Mouse (Mus musculus) bone marrow macrophage, adult 2 months (primary cell): ENCODE results near the gene Insyn1.

ENCODE experiments used
- CTCF ChIP-seq: IDR thresholded peaks from 2 replicates; pipeline ENCODE4 v1.5.1; 2012; ENCODE audit warnings: low read depth, mild to moderate bottlenecking, low read length, moderate library complexity
- POLR2A ChIP-seq: IDR thresholded peaks from 2 replicates; pipeline ENCODE4 v1.6.1; 2012; ENCODE audit warnings: mild to moderate bottlenecking, low read depth, low read length, borderline replicate concordance

DNA sequence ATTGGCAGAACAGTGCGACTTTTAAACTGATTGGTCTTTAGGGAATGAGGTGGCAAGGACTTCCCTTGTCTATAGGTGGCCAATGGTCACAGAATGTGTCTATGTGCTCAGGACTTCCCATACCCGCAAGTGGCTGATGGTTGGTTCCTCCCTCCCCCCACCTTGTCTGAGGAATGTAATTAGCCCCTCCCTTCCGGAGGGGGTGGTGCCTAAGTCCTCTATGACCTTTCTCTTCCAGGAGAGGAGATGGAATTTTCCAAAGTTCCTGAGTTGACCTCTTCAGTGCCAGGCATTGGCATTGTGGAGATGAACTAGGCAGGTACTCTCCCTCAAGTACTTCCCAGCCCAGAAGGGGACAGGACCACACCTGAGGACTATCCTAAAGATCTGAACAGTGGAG, 33.5 kb upstream of the Insyn1 start:
- TF ChIP-seq POLR2A, result no peak
- TF ChIP-seq CTCF, result no peak
